Comparison of ENCODE assay signal across 14 mouse cellular contexts in genomic region chr7:99444012-99444411, GRCm38 (mm10). TPM values are rescaled to one million over a fixed set of nuclear protein-coding genes. Genes with fewer than 3 reads are reported as not detected.
A peak's percentile ranks its signal among the peaks of the same experiment; 100 is the strongest.
DNase-seq lines count a peak whose midpoint lies in the region; ATAC-seq and TF ChIP-seq lines count a peak whose summit lies in the region.
"Had no signal": no experiment of that assay in that cellular context is flagged by ENCODE, and none has a peak within 500 bp of the region (broad histone marks: within the 10 kb centered on the region; RNA-seq: fewer than 3 reads in every experiment).

No protein-coding gene starts in this region.

- peak; percentile 70 for TF ChIP-seq CTCF in hindbrain, postnatal 0 days (IDR thresholded peaks at IDR 0.05; ENCODE audit: low read depth)
- TF ChIP-seq CTCF in testis, adult 2 months (IDR thresholded peaks at IDR 0.05; ENCODE audit: control insufficient read depth, insufficient read depth, insufficient replicate concordance, low read depth, low read length) = peak; percentile 54

- H3K36me3 ChIP-seq in hindbrain, postnatal 0 days (ENCODE audit: insufficient read depth, low read length) = no peaks in the 10 kb centered on the region
- H3K36me3 ChIP-seq in hindbrain, embryonic 14.5 days (replicated peaks; ENCODE audit: control insufficient read depth, insufficient read depth) = peaks cover 16% of the 10 kb centered on the region
- no peaks in the 10 kb centered on the region for H3K36me3 ChIP-seq in testis, adult 2 months (ENCODE audit: control insufficient read depth, insufficient read depth, low read length)
- H3K36me3 ChIP-seq in splenic B cell, adult 2 months (ENCODE audit: control insufficient read depth, insufficient read depth, low read length, poor library complexity, severe bottlenecking) = no peaks in the 10 kb centered on the region
- H3K36me3 ChIP-seq: heart, embryonic 15.5 days had no signal

- no peak overlapping the region for H3K27ac ChIP-seq in hindbrain, postnatal 0 days
- no peak overlapping the region for H3K27ac ChIP-seq in hindbrain, embryonic 14.5 days
- H3K27ac ChIP-seq in testis, adult 2 months (ENCODE audit: control insufficient read depth, insufficient read depth, low read depth, low read length) = no peak overlapping the region
- H3K27ac ChIP-seq: midbrain, embryonic 15.5 days; neural tube, embryonic 15.5 days had no signal

- no peak overlapping the region for H3K4me2 ChIP-seq in hindbrain, postnatal 0 days (ENCODE audit: low read depth, low read length)
- no peak overlapping the region for H3K4me2 ChIP-seq in hindbrain, embryonic 14.5 days (replicated peaks)
- H3K4me2 ChIP-seq: heart, embryonic 15.5 days; midbrain, embryonic 15.5 days; neural tube, embryonic 15.5 days had no signal

- H3K4me1 ChIP-seq in hindbrain, postnatal 0 days (ENCODE audit: insufficient read depth, low read length) = 0 out of 2 replicates have a peak, but pooled peaks cover 3% of the 10 kb centered on the region
- peaks cover 6% of the 10 kb centered on the region for H3K4me1 ChIP-seq in hindbrain, embryonic 14.5 days (replicated peaks; ENCODE audit: control insufficient read depth, insufficient read depth, low read length)
- no peaks in the 10 kb centered on the region; the same call in none of the 2 replicates for H3K4me1 ChIP-seq in testis, adult 2 months (ENCODE audit: control insufficient read depth, insufficient read depth, low read length)

- no peak for ATAC-seq in hindbrain, postnatal 0 days
- no peak for ATAC-seq in hindbrain, embryonic 14.5 days (ENCODE audit: low FRiP score)
- ATAC-seq: midbrain, embryonic 15.5 days had no signal

- H3K9ac ChIP-seq in hindbrain, postnatal 0 days (replicated peaks; ENCODE audit: low read length) = no peak overlapping the region
- no peak overlapping the region for H3K9ac ChIP-seq in hindbrain, embryonic 14.5 days
- H3K9ac ChIP-seq: midbrain, embryonic 15.5 days; neural tube, embryonic 15.5 days had no signal

- TF ChIP-seq POLR2A in testis, adult 2 months (IDR thresholded peaks at IDR 0.05; ENCODE audit: control insufficient read depth, low read depth, low read length) = no peak

- 76% methylated on average over 6 of the region's 6 CpGs for WGBS in hindbrain, postnatal 0 days
- whole genome bisulfite sequencing in hindbrain, embryonic 14.5 days = 70% methylated on average over 6 of the region's 6 CpGs

- no peak overlapping the region for H3K4me3 ChIP-seq in hindbrain, postnatal 0 days (ENCODE audit: low read length)
- H3K4me3 ChIP-seq in hindbrain, embryonic 14.5 days (replicated peaks; ENCODE audit: low read length) = no peak overlapping the region
- H3K4me3 ChIP-seq in testis, adult 2 months (ENCODE audit: control insufficient read depth, low read depth, low read length) = no peak overlapping the region
- H3K4me3 ChIP-seq: heart, embryonic 15.5 days; midbrain, embryonic 15.5 days; neural tube, embryonic 15.5 days had no signal

- no peak for DNase-seq in hindbrain, postnatal 0 days (ENCODE audit: low spot score)
- DNase-seq in hindbrain, embryonic 14.5 days (ENCODE audit: low spot score) = no peak
- no peak for DNase-seq in testis, postnatal 14 days (ENCODE audit: low spot score)
- peak; percentile 56 for DNase-seq in R1 (ENCODE audit: low read depth, low spot score)
- DNase-seq in splenic B cell, adult 2 months (ENCODE audit: low read depth, low spot score) = peak; percentile 30
- no peak for DNase-seq in adrenal gland, postnatal 4 days (ENCODE audit: low spot score in 2 of 2)
- DNase-seq: adrenal gland, postnatal 36 days; cerebellum, postnatal 10 days; right cerebral cortex, postnatal 4 days had no signal

- no peaks in the 10 kb centered on the region for H3K27me3 ChIP-seq in hindbrain, postnatal 0 days (ENCODE audit: insufficient read depth, low read length)
- no peaks in the 10 kb centered on the region for H3K27me3 ChIP-seq in hindbrain, embryonic 14.5 days (ENCODE audit: control insufficient read depth, insufficient read depth, low read length)
- no peaks in the 10 kb centered on the region for H3K27me3 ChIP-seq in testis, adult 2 months (ENCODE audit: control insufficient read depth, insufficient read depth, low read length)
- H3K27me3 ChIP-seq in splenic B cell, adult 2 months (ENCODE audit: control insufficient read depth, insufficient read depth, low read length, poor library complexity, severe bottlenecking) = no peaks in the 10 kb centered on the region
- H3K27me3 ChIP-seq: heart, embryonic 15.5 days; midbrain, embryonic 15.5 days; neural tube, embryonic 15.5 days had no signal

- no peaks in the 10 kb centered on the region for H3K9me3 ChIP-seq in hindbrain, postnatal 0 days (ENCODE audit: low read length)
- no peaks in the 10 kb centered on the region for H3K9me3 ChIP-seq in hindbrain, embryonic 14.5 days (ENCODE audit: control insufficient read depth, low read length)
- H3K9me3 ChIP-seq: heart, embryonic 15.5 days; midbrain, embryonic 15.5 days; neural tube, embryonic 15.5 days had no signal

RNA-seq across cellular contexts. Expression of gene Klhl35, which starts 21.8 kb away (rescaled TPM):
- 2.3 and 3.3 TPM in 2 replicates for total RNA-seq in hindbrain, postnatal 0 days (2014; rRNA removed)
- polyA plus RNA-seq in hindbrain, postnatal 0 days (2015; fragmentation: Nextera tagmentation; extraction: Ambion mirVana) = 2.3 TPM in 2 replicates
- 4.1 and 4.7 TPM in 2 replicates for polyA plus RNA-seq in hindbrain, embryonic 14.5 days (2014; fragmentation: Nextera tagmentation; extraction: Ambion mirVana)
- polyA plus RNA-seq in testis, adult 2 months (2012; rRNA removed) = 11.7 and 13.7 TPM in 2 replicates
- 1 to 10 TPM; 2.1 to 3.6 TPM for total RNA-seq in adrenal gland, postnatal 4 days (2021)
- polyA plus RNA-seq: liver, embryonic 16.5 days had no signal

RNA-seq across cellular contexts. Expression of gene Rps3, which starts 39.5 kb away (rescaled TPM):
- total RNA-seq in hindbrain, postnatal 0 days (2014; rRNA removed) = 526 and 754 TPM in 2 replicates
- polyA plus RNA-seq in hindbrain, postnatal 0 days (2015; fragmentation: Nextera tagmentation; extraction: Ambion mirVana) = 456 and 459 TPM in 2 replicates
- 445 and 515 TPM in 2 replicates for polyA plus RNA-seq in hindbrain, embryonic 14.5 days (2014; fragmentation: Nextera tagmentation; extraction: Ambion mirVana)
- 70.0 and 73.9 TPM in 2 replicates for polyA plus RNA-seq in testis, adult 2 months (2012; rRNA removed)
- total RNA-seq in adrenal gland, postnatal 4 days (2021) = 100 to 1,000 TPM; 720 TPM

Comparison
In these comparisons a context has a peak if more than half of its experiments do, and no peak if none do; other contexts are left out.
1. DNase-seq: peak in R1 (single experiment) and splenic B cell, adult 2 months (single experiment); none in hindbrain, postnatal 0 days (single experiment), hindbrain, embryonic 14.5 days (single experiment), testis, postnatal 14 days (single experiment) and adrenal gland, postnatal 4 days (0 of 2).